ENCODE assay signal across 8 mouse cellular contexts in genomic region chr19:37560080-37560427, GRCm38 (mm10). TPM values are rescaled to one million over a fixed set of nuclear protein-coding genes. Genes with fewer than 3 reads are reported as not detected.
DNase-seq lines count a peak whose midpoint lies in the region; ATAC-seq and TF ChIP-seq lines count a peak whose summit lies in the region.

No protein-coding gene starts in this region.

- no peaks in the 10 kb centered on the region for H3K9me3 ChIP-seq in forebrain, embryonic 15.5 days
- H3K9me3 ChIP-seq in stomach, embryonic 16.5 days (replicated peaks; ENCODE audit: control insufficient read depth, low read length) = no peaks in the 10 kb centered on the region

- H3K9ac ChIP-seq in forebrain, embryonic 15.5 days (replicated peaks) = no peak overlapping the region
- 0 out of 2 replicates have a peak overlapping the region, but pooled peaks have one; percentile 46 for H3K9ac ChIP-seq in stomach, embryonic 16.5 days (ENCODE audit: low read length)

- WGBS in spleen, adult 2 months = 18% methylated on average over 6 of the region's 6 CpGs
- 24% methylated on average over 6 of the region's 6 CpGs for WGBS in forebrain, embryonic 15.5 days
- WGBS in stomach, embryonic 16.5 days = 16% methylated on average over 6 of the region's 6 CpGs

- peaks cover 25% of the 10 kb centered on the region for H3K4me1 ChIP-seq in spleen, adult 2 months (ENCODE audit: control insufficient read depth, insufficient read depth, insufficient read length)
- H3K4me1 ChIP-seq in forebrain, embryonic 15.5 days = peaks cover 23% of the 10 kb centered on the region
- H3K4me1 ChIP-seq in stomach, embryonic 16.5 days (ENCODE audit: control insufficient read depth, insufficient read depth, low read length) = peaks cover 12% of the 10 kb centered on the region

- no peaks in the 10 kb centered on the region for H3K27me3 ChIP-seq in spleen, adult 2 months (ENCODE audit: control insufficient read depth, insufficient read depth, low read length)
- no peaks in the 10 kb centered on the region for H3K27me3 ChIP-seq in forebrain, embryonic 15.5 days
- H3K27me3 ChIP-seq in stomach, embryonic 16.5 days (ENCODE audit: control insufficient read depth, insufficient read depth, low read length) = no peaks in the 10 kb centered on the region

- H3K4me3 ChIP-seq in spleen, adult 2 months (ENCODE audit: extremely low read depth, insufficient read depth, insufficient read length) = peak overlapping the region; percentile 37; the same call in 1 of the 2 replicates
- H3K4me3 ChIP-seq in forebrain, embryonic 15.5 days = no peak overlapping the region
- no peak overlapping the region for H3K4me3 ChIP-seq in stomach, embryonic 16.5 days (replicated peaks; ENCODE audit: low read length)

- H3K27ac ChIP-seq in spleen, adult 2 months (ENCODE audit: insufficient read depth, low read length) = peak overlapping the region; percentile 89
- H3K27ac ChIP-seq in forebrain, embryonic 15.5 days (replicated peaks) = no peak overlapping the region
- H3K27ac ChIP-seq in stomach, embryonic 16.5 days (ENCODE audit: low read length) = peak overlapping the region; percentile 58; the same call in 1 of the 2 replicates

- ATAC-seq in forebrain, embryonic 15.5 days (replicated peaks) = no peak
- peak; percentile 43; the same call in 1 of the 2 replicates for ATAC-seq in stomach, embryonic 16.5 days (ENCODE audit: insufficient read depth, low FRiP score)

- 0 out of 2 replicates have a peak overlapping the region, but pooled peaks have one; percentile 18 for H3K4me2 ChIP-seq in forebrain, embryonic 15.5 days (replicated peaks)
- peak overlapping the region; percentile 20; the same call in 1 of the 2 replicates for H3K4me2 ChIP-seq in stomach, embryonic 16.5 days (ENCODE audit: low read depth, low read length)

- no peak for TF ChIP-seq CTCF in spleen, adult 2 months (IDR thresholded peaks at IDR 0.05; ENCODE audit: extremely low read depth, insufficient read depth, insufficient read length, insufficient replicate concordance)

- TF ChIP-seq POLR2A in spleen, adult 2 months (IDR thresholded peaks at IDR 0.05; ENCODE audit: low read depth, low read length) = no peak

- no peaks in the 10 kb centered on the region for H3K36me3 ChIP-seq in spleen, adult 2 months (ENCODE audit: control insufficient read depth, insufficient read depth, low read length)
- no peaks in the 10 kb centered on the region for H3K36me3 ChIP-seq in forebrain, embryonic 15.5 days
- no peaks in the 10 kb centered on the region for H3K36me3 ChIP-seq in stomach, embryonic 16.5 days (ENCODE audit: control insufficient read depth, insufficient read depth, low read length)

- no peak for DNase-seq in spleen, adult 2 months (ENCODE audit: low read depth in 1 of 2, low spot score in 2 of 2)
- no peak for DNase-seq in spleen, postnatal 14 days (ENCODE audit: low spot score in 2 of 2)
- DNase-seq in kidney, postnatal 25 days = peak; percentile 62 to 75
- no peak for DNase-seq in cerebellum, postnatal 14 days
- DNase-seq in retina, embryonic 14.5 days (ENCODE audit: low spot score) = no peak
- DNase-seq in layer of hippocampus, postnatal 10 days (ENCODE audit: low spot score in 2 of 2) = no peak

RNA-seq across cellular contexts. Expression of gene Exoc6, which starts 9.8 kb away (rescaled TPM):
- 8.1 and 8.6 TPM in 2 replicates for polyA plus RNA-seq in spleen, adult 2 months (2012; rRNA removed)
- 22.0 and 22.1 TPM in 2 replicates for polyA plus RNA-seq in forebrain, embryonic 15.5 days (2015; fragmentation: Nextera tagmentation; extraction: Ambion mirVana)
- 14.1 and 14.6 TPM in 2 replicates for polyA plus RNA-seq in stomach, embryonic 16.5 days (2015; fragmentation: Nextera tagmentation; extraction: Ambion mirVana)
- total RNA-seq in layer of hippocampus, postnatal 10 days (2021) = 10 to 100 TPM; 54.9 to 59.6 TPM

Comparison
In these comparisons a context has a peak if more than half of its experiments do, and no peak if none do; other contexts are left out.
1. DNase-seq: peak in kidney, postnatal 25 days (2 of 2); none in spleen, adult 2 months (0 of 2), spleen, postnatal 14 days (0 of 2), cerebellum, postnatal 14 days (0 of 2), retina, embryonic 14.5 days (single experiment) and layer of hippocampus, postnatal 10 days (0 of 2).